Mouse (Mus musculus) E14TG2a.4 (cell line): ENCODE results near the gene Il17re.

Experiments
- CTCF ChIP-seq: conservative IDR thresholded peaks from 2 replicates; pipeline ENCODE4 v1.5.1; 2014; ENCODE audit warnings: low read length
- NANOG ChIP-seq: IDR thresholded peaks from 2 replicates; pipeline ENCODE4 v1.6.1; 2014; ENCODE audit warnings: borderline replicate concordance, low read length, mixed read lengths

DNA sequence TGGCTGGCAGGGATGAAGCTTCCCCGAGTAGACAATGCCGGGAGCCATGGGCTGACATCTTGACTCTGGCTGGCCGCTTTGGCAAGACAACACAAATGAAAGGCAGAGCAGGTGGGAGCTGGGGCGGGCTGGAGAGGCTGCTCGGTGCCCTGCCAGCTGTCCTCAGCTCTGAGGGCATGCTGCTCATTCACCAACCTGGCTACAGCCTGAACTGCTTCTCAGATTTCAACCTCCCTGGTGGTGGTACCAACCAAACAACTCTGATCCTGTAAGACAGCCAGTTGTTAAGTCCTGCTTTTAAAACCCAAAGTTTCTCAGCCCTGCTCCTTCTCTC lies 50.6 kb downstream of the Il17re start:
- TF ChIP-seq CTCF (no peak), NANOG (no peak)
